Mouse (Mus musculus): ENCODE measurements around the gene Txnrd3. TPM values are rescaled to one million over a fixed set of nuclear protein-coding genes. Genes with fewer than 3 reads are reported as not detected.
A peak's percentile ranks its signal among the peaks of the same experiment; 100 is the strongest.

Gene Txnrd3
- 1 to 10 TPM; 8.0 to 8.9 TPM for total RNA-seq (2021)
- long read RNA-seq, transcript Txnrd3-201 (16 exons, 2,836 nt) = major isoform, 10 of 12 reads
- long read RNA-seq, partial matches to known transcripts = 2 of 12 reads
- long read RNA-seq, other reads (novel, unspliced or antisense) = 0 of 12 reads

DNA sequence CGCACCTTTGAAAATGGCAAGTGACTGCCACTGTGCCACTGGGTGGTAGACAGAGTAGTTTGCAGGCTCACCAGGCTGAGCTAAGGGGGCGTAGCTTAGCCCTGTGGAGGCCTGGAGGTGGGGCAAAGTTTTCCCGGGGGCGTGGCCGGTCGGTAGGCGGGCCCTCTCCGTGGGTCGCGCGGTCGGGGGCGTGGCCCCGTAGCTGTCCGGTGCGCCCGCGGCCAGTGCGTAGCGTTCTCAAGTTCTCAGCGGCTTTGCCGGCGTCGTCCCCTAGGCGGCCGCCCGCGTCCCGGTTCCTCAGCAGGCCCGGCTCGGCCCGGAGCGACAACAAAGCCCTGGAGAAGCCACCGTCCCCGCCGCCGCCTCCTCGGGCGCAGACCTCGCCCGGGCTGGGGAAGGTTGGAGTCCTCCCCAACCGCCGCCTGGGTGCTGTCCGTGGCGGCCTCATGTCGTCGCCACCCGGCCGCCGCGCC is at the start of gene Txnrd3:
TSS of gene Txnrd3 (plus strand) at position 191 of the 473 bp plus-strand sequence.
- DNase-seq (ENCODE audit: low spot score in 2 of 2) = peak; percentile 88 to 91

DNA sequence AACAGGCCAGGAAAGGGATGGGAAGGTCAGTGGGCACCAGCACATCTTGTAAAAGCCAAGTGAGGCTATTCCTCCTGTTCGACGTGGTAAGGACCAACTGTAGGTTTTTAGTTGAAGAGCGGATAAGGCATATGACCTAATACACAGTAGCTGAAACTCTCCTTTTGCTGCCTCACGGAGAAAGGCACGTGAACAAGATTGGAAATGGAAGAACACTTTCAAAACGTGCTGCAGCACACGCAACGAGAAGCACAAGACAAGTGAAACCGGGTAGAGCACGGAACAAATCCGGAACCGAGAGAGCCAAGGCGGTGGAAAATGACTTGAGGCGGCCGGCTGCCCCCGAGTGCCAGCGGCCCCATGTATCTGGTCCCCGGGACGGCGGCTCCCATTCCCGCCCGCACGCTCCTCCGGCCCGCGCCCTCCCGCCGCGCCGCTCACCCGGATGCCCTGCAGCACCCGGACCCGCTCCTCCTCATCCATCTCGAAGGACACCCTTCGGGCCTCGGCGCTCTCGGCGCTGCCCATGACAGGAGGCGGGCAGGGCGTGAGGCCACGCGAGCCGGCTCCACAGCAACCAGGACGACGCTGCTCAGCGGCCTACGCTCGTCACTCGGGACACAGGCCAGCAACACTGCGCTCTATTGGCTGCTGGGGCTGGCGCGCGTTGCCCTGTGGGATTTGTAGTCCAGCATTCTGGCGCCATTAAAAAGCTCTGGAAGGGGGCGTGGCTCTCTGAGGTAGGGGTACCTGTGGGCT is 48.6 kb upstream of the Txnrd3 start, which contains the start of gene Chchd6:
TSS of gene Chchd6 (minus strand) at position 635 of the 759 bp plus-strand sequence.
- DNase-seq (ENCODE audit: low spot score in 2 of 2) = peak; percentile 96 to 97

DNA sequence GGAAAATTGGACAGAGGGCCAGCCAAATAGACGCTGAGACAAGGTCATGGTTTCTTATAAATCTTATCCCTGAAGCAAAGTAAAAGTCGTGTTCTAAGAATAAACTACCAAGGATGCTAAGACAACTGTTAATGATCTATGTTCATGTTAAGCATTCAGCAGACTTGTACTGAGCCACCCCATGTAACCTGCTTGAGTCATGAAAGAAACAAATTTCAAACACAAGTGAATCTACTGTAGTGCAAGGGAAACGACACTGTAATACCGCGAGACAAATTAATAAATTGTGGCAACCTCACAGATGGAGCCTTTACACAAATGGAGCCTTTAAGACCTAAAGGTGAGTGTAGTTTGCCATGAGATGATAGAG is 48.0 kb upstream of the Txnrd3 start:
- DNase-seq (ENCODE audit: low spot score in 2 of 2) = no peak

DNA sequence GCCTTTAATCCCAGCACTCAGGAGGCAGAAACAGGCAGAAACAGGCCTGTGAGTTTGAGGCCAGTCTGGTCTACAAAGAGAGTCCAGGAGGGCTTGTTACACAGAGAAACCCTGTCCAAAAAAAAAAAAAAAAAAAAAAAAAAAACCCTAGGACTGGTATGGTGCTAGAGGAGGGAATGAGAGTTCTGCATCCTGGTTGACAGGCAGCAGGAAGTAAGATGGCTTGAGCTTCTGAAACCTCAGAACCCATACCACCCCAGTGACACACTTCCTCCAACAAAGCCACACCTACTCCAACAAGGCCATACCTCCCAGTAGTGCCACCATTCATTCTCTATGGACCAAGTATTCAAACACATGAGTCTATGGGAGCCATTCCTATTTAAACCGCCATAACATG is 47.3 kb upstream of the Txnrd3 start:
- DNase-seq (ENCODE audit: low spot score in 2 of 2) = no peak

DNA sequence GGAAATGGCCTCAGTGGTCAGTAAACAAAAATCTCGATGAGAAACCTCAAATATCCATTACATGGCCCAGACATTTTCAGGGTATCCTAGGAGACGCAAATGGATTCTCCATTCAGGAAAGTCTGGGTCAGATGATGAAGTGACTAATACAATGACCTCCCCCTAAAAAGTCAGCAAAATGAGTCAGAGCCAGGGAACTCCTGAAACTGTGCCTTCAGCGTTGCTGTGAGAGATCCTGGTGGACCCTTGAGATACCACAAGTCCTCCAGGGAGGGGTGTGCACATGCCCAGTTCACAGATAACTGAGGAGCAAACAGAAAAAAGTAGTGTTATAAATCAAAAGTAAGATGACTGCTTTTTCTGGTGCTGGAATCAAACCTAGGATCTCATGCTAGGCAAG is 37.7 kb upstream of the Txnrd3 start:
- no peak for DNase-seq (ENCODE audit: low spot score in 2 of 2)

DNA sequence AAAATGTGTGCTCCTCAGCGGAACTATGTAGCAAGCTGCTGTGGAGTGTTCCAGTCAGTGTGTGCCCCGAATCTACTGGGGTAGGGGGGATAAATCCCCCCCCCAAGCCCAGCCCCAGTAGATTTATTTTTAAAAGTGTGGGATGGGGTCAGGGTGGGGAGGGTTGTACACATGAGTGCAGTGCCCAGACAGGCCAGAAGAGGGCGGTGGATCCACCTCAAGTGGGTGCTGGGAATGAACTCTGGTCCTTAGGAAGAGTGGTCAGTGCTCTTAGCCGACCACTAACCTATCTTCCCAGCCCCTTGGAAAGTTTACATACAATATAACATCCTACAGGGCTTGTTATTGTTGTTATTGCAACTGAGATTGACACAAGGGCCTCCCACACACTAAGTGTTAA is 35.8 kb upstream of the Txnrd3 start:
- DNase-seq (ENCODE audit: low spot score in 2 of 2) = no peak

DNA sequence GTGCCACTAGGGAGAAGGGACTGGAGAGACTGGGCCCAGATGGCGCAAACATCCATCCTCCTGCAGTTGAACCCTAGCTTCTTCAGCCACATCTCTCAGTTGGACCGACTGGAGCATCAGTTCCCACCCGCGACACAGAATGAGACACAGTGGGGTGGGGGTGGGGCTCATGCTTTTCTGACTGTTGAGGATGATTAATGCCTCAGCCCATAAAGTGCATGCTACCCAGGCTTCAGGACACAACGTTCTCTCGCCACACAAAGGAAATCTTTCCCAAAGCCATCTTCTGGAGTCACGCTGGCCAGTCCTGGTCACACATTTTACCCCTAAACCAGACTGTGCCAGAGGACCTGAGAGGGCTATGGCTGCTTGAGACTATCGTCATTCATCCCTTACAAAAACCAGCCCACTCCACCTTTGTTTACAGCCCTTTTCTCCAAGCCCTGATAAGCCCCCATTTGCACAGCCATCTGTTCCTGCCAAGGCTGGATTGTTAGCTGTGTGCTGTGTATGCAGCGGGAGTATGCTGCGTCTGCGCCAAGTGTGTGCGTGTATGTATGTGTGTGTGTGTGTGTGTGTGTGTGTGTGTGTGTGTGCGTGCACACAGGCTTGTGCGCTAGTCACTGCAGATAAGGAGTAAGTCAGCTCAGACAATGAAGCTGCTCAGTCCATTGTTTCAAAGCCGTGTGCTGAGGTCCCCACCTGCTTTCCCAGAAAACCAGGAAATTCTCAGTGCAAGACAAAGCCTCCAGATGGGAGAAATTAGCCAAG is 30.3 kb upstream of the Txnrd3 start:
- peak; percentile 66 to 71 for DNase-seq (ENCODE audit: low spot score in 2 of 2)

DNA sequence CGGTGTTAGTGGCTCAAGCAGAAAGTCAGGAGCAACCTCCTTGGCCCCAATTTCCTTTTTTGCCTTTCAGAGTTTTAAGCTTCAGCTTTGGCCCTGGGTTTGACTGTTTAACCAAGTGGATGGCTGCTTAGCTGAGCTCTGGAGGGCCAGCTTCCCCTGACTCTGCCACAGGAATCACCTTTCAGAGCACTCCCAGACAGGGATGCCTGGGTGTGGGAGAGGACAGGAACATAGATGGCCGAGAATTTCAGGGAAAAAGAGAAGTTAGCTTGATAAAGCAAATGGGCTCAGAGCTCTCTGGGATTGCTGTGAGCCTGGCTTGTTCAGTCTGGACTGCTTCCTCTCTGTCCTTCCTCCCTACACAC is 29.7 kb upstream of the Txnrd3 start:
- DNase-seq (ENCODE audit: low spot score in 2 of 2) = no peak

DNA sequence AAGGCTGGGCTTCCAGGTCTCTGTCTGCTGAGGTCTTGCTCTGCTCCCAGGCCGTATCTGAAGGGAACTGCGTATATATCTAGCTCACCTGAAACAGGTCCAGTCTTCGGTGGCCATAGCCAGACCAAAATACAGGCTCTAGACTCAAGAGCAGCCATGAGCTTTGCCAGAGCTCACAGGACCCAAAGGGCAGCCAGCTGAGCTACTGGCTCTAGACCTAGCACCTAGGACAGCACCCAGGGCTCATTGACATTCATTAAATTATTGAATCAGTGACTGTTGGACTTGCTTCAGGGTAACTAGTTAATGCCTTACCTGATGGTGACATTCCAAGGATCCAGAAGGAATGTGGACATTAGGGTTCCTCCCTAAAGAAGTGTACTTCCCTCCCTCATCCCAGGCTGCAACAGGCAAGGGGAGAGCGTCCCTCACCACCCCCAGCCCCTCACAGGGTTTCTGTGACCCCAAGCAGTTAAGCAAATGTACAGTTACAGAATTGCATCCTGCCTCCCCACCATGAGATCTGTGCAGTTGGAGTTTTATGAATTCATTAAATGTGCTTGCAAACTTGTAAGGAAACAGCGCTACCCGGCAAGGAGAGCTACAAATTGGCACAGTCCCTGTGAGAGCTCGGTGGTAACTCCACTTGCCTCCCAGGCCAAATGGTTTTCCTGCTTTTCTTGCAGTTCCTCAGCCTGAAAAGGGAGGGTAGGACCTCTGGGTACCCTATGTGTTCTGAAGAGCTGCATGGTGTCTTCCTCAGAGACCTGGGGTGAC is 29.0 kb upstream of the Txnrd3 start:
- no peak for DNase-seq (ENCODE audit: low spot score in 2 of 2)

DNA sequence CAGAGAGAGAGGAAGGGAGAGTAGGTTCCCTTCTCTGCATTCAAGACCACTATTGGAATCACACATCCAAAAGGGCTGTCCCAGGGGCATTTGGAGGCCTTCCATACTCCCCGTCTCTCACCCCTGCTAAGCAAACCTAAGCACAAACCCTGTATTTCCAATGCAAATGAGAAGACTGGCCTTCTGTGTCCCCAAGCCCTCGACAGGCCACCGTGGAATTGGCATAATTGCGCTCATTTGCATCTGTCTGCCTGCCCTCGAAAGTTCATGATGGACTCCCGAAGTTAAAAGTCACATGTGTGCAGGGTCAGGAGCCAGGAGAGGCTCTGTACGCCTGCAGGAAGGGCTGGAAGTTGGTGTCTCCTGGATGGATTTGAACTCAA is 28.4 kb upstream of the Txnrd3 start:
- no peak for DNase-seq (ENCODE audit: low spot score in 2 of 2)

DNA sequence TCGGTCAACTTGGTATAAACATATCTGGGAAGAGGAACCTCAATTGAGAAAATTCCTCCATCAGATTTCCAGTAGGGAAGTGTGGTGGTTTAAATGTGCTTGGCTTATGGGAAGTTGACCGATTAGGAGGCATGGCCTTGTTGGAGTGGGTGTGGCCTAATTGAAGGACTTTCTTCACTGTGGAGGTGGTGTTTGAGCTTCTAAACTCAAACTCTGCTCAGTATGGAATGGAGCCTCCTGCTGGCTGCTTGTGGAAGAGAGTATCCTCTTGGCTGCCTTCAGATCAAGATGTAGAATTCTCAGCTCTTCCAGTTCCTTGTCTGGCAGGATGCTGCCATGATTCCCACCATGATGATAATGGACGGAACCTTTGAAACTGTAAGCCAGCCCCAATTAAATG is 21.1 kb upstream of the Txnrd3 start:
- no peak for DNase-seq (ENCODE audit: low spot score in 2 of 2)

DNA sequence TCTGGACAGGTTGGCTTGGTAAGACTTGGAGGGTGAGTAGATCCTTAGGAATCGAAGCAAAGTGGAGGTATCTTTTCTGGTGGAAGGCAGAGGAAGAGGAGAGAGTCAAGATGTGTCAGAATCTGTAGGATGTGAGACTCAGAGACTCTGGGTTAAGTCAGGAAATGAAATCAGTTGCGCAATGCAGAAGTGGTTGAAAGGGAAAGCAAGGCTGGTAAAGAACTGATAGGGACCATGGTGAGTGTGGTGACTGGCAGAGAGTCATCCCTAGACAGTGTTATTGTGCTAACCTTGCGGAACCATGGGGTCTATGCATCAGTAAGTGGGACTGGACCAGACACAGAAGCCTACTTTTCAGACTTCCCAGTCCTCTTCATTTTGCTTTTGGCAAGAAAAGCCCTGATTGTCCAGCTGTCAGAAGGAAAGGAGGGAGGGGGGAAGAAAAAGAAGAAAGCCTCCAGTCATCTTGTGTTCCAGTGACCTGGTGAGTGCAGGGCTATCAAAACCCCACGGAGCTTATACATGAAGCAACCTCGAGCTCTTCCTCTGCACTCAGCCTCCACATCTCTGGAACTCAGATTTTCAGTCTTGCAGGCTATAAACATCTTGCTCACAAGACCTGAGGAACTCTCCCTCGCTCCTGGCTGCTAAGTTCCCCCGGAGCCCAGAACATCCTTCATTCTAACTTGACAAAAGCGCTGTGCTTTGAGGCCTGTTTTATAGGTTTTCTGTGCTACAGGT is 15.6 kb upstream of the Txnrd3 start:
- DNase-seq (ENCODE audit: low spot score in 2 of 2) = no peak

DNA sequence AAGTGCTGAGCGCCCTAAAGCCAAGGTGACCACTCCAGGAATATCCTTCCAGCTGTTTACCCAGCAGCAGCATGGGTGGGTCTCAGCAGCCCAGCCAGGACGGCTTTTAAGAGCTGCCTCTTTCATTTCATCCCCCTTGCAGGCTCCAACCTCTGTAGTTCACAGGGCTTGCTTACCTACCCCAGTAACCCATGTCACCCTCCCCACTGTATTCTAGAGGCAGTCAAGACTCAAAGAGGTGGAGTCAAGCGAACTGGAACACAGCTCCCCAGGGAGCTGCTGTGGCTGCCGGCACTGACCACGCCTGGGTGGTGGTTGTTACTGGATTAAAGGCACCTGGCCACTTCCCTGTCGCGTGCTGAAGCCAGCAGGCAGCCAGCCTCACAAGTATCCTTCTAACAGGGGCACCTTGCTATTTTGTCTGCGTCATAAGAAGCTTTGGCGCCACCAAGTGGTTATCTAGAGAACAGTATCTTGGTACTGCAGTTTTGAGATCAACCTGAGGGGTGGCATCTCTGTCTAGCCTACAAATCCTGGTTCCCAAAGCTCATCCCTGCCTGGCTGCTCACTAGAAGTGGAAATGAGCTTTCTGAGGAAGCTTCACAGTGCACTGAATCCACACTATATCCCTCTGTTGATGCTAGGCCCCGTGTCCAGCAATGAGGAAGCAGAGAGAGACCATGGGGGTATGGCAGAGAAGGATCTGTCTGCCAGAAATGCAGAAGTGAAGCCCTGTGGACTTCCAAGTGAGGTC is 11.8 kb upstream of the Txnrd3 start:
- DNase-seq (ENCODE audit: low spot score in 2 of 2) = peak; percentile 83 to 87

DNA sequence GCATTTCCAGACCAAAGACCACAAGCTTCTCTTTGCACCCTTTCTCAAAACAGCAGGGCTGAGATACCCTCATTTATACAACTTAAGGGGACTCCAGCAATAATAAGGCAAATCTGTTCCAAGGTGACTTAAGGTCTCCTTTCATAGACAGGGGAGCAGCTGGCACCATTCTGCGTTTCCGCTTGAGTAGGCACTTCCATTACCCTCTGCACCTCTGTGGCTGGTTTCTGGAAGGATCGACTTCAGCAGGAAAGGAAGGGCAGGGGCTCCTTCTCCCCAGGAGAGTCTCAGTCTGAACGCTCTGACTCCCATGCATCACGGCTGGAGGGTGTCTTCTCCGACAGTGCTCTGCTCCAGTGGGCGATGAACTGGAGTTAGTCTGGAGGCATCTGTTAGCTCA is 10.7 kb upstream of the Txnrd3 start:
- no peak for DNase-seq (ENCODE audit: low spot score in 2 of 2)

DNA sequence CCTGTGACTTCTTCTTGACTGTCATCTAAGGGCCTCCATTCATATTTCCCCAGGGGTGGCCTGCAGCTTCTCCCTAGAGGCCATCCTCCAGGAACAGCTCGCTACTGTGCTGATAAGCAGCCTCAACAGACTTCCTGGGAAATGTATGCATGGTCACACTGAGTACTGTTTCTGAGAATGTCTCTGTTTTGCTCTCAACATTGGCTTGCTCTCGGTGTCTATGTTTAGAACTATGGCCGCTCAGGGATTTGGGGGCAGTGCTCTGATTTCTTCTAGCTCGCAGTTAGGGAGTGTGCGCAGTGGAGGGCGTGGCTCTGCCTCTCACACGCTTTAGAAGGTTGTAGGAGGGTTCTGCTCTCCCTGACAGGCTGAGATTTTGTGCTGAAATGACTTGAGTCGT is 9.4 kb upstream of the Txnrd3 start:
- no peak for DNase-seq (ENCODE audit: low spot score in 2 of 2)

DNA sequence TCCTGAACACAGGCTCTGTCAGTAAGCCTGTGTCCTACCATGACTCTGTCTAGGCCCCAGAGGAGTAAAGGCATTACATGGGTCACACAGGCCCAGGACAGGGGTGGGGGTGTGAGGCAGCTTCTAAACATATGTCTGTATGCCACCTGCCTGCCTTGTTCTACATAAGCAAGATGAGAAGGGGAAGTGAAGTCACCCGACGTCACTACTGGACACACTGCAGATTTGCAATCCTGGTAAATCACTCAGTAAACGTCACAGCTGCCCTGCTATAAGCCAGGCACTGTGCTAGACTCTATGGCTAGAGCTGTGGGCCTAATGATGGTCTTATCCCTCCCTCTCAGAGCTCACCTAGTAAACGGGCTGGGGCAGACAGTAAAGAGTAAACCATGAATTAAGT is 5.8 kb upstream of the Txnrd3 start:
- DNase-seq (ENCODE audit: low spot score in 2 of 2) = no peak

DNA sequence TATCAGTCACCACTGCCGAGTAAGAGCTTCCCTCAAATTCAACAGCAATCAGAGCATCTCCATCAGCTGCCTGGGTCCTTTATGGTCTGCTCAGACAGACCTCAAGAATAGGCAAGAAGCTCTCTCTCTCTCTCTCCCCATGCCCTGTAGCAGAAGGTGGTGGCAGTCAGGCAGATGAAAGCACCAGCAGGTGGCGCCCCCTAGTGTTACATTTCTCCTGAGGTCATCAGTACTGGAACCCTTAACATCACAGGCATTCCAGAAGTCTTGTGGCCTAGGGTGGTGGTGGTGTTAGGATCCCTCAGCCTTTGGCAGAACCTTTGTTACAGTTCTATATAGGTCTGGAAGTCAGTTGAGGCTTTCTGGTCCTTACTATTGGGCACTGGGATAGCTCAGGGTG is 4.8 kb upstream of the Txnrd3 start:
- no peak for DNase-seq (ENCODE audit: low spot score in 2 of 2)

DNA sequence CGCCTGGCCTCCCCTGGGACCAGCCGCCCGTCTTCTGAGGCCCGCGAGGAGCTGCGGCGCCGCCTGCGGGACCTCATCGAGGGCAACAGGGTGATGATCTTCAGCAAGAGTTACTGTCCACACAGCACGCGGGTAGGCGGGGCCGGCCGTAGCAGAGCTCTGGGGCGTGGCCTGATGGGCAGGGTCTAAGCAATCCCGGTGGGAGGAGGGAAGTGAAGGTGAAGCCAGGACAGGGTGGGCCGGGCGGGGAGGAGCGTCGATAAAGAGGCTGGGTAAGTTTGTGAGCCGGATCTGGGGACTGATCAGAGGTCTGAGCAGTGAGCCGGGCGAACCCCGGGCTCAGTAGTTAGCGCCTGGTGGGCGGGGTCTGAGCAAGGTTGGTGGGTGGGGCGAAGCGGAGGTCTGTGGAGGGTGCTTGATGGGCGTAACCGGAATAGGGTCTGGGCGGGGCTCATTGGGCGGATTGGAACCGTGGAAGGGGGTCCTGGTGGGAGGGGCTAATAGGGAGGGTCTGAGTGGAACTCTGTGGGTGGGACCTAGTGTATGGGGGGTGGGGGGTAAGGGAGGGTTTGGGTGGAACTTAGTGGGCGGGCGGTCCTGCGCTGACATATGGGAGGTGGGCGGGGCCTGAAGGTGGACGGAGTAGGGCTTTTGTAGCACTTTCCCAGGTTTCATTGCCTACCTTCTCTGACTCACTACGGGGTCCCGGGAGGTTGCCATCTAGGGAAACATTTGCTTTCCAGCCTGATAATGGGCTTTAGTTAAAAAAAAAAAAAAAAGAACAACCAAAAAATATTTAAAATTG is 685 bp downstream of the Txnrd3 start:
- DNase-seq (ENCODE audit: low spot score in 2 of 2) = peak; percentile 78 to 82

DNA sequence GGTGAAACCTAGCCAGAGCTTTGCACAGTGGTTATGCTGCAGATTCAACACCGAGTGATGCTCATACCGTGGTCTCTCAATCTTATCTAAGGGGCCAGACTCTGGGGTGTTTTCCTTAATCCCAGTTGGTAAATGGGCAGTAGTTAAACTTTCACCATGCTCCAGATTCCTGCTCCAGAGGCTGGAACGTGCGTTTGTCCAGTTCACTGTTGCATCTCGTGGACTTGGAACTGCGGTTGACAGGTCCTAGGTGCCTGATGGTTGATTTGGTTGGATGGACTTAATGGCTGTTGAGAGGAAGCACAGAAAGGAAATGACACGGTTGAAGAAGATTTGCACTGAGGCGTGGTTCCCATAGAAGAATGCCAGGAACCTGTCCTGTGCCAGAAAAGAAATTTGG is 6.1 kb downstream of the Txnrd3 start:
- no peak for DNase-seq (ENCODE audit: low spot score in 2 of 2)
